Mouse (Mus musculus) liver, embryonic 16.5 days (tissue): ENCODE results near the gene Fam20b. TPM values are rescaled to one million over a fixed set of nuclear protein-coding genes. Genes with fewer than 3 reads are reported as not detected.
A peak's percentile ranks its signal among the peaks of the same experiment; 100 is the strongest.
"Not testable (repeated sequence)": the region's sequence is repeated elsewhere in the genome, so short reads cannot be mapped to it uniquely, and the experiment has no call there.

Source experiments
- ATAC-seq: fragments of 200-750 bp; cut with Nextera tagmentation; 2 replicates; pipeline ENCODE4 v1.8.0; 2017; ENCODE audit warnings: low read depth, mild to moderate bottlenecking, moderate number of reproducible peaks, moderate library complexity
- H3K27ac ChIP-seq: fragments of 300-500 bp; sonication (generic); 2 replicates; pipeline ENCODE4 v1.5.1; 2014; ENCODE audit warnings: mild to moderate bottlenecking, low read length
- H3K27me3 ChIP-seq: fragments of 300-500 bp; sonication (generic); 2 replicates; pipeline ENCODE4 v1.6.1; 2014; ENCODE audit warnings: low read depth, low read length, mixed read lengths; ENCODE audit not compliant: control insufficient read depth, insufficient read depth
- H3K36me3 ChIP-seq: fragments of 300-500 bp; sonication (generic); 2 replicates; pipeline ENCODE4 v1.6.1; 2014; ENCODE audit warnings: mild to moderate bottlenecking; ENCODE audit not compliant: control insufficient read depth, insufficient read depth
- H3K4me1 ChIP-seq: fragments of 300-500 bp; sonication (generic); 2 replicates; pipeline ENCODE4 v1.6.1; 2014; ENCODE audit warnings: low read depth, low read length, mixed read lengths; ENCODE audit not compliant: control insufficient read depth
- H3K4me2 ChIP-seq: fragments of 300-500 bp; sonication (generic); 2 replicates; pipeline ENCODE4 v1.6.1; 2014; ENCODE audit warnings: low read depth, low read length, mixed read lengths
- H3K4me3 ChIP-seq: fragments of 300-500 bp; sonication (generic); 2 replicates; pipeline ENCODE4 v1.5.1; 2014; ENCODE audit warnings: low read depth, mild to moderate bottlenecking, low read length
- H3K9ac ChIP-seq: fragments of 300-500 bp; sonication (generic); 2 replicates; pipeline ENCODE4 v1.6.1; 2014; ENCODE audit warnings: low read depth, low read length
- H3K9me3 ChIP-seq: fragments of 300-500 bp; sonication (generic); replicated peaks from 2 replicates; pipeline ENCODE4 v1.6.1; 2016; ENCODE audit warnings: low read length; ENCODE audit not compliant: control insufficient read depth
- WGBS: fragments of 180-500 bp; shearing (Covaris S2); extraction: QIAGEN DNeasy Blood & Tissue Kit; methylation state at CpG from one replicate; pipeline ENCODE4 v1.1.7; 2014; ENCODE audit not compliant: insufficient replicate concordance; 5-methylcytosine and 5-hydroxymethylcytosine counted together
- polyA plus RNA-seq: library from polyadenylated mRNA; unstranded; fragments of >200 nt; fragmentation: Nextera tagmentation; extraction: Ambion mirVana; gene quantifications from 2 replicates; pipeline ENCODE4 v1.2.1, GENCODE M21; 2015

The Fam20b gene
- polyA plus RNA-seq, 1 experiment from 2014 or later, result 8.0 TPM

- no peak overlapping the region for H3K4me3 ChIP-seq
- H3K9ac ChIP-seq, result no peak overlapping the region
- peaks cover 2% of the 10 kb centered on the region; the same call in 1 of the 2 replicates for H3K4me1 ChIP-seq
- ATAC-seq, result peak; percentile 27; the same call in 1 of the 2 replicates
- no peaks in the 10 kb centered on the region for H3K36me3 ChIP-seq
- 64% methylated on average over 23 of the region's 23 CpGs for WGBS
- H3K4me2 ChIP-seq, result no peak overlapping the region
- H3K27ac ChIP-seq, result no peak overlapping the region
- no peaks in the 10 kb centered on the region for H3K9me3 ChIP-seq
- H3K27me3 ChIP-seq, result no peaks in the 10 kb centered on the region
Measured at GRCm38 (mm10) chr1:156667141-156667926, 51.6 kb downstream of the Fam20b start.

- H3K27ac ChIP-seq, result no peak overlapping the region
- no peak overlapping the region for H3K4me3 ChIP-seq
- H3K36me3 ChIP-seq, result no peaks in the 10 kb centered on the region
- 68% methylated on average over 8 of the region's 8 CpGs for WGBS
- H3K27me3 ChIP-seq, result no peaks in the 10 kb centered on the region
- no peak overlapping the region for H3K4me2 ChIP-seq
- H3K9ac ChIP-seq, result no peak overlapping the region
- no peak for ATAC-seq
- no peaks in the 10 kb centered on the region for H3K9me3 ChIP-seq
- H3K4me1 ChIP-seq, result peaks cover 2% of the 10 kb centered on the region; the same call in 1 of the 2 replicates
Measured at GRCm38 (mm10) chr1:156665777-156666176, 53.1 kb downstream of the Fam20b start.

GRCm38 (mm10) chr1:156660660-156661236, 58.1 kb downstream of the Fam20b start:
- H3K36me3 ChIP-seq, H3K27ac ChIP-seq, H3K9ac ChIP-seq, H3K4me3 ChIP-seq, H3K27me3 ChIP-seq, H3K9me3 ChIP-seq, H3K4me1 ChIP-seq, ATAC-seq: not testable (repeated sequence)
- WGBS, result 53% methylated on average over 19 of the region's 21 CpGs
- H3K4me2 ChIP-seq, result peak overlapping the region; percentile 12; the same call in 1 of the 2 replicates

- peak; percentile 54 for ATAC-seq
- H3K4me2 ChIP-seq, result peak overlapping the region; percentile 12; the same call in 1 of the 2 replicates
- H3K36me3 ChIP-seq, result no peaks in the 10 kb centered on the region
- no peak overlapping the region for H3K4me3 ChIP-seq
- H3K4me1 ChIP-seq, result peaks cover 2% of the 10 kb centered on the region; the same call in 1 of the 2 replicates
- H3K9me3 ChIP-seq, result no peaks in the 10 kb centered on the region
- H3K9ac ChIP-seq, result no peak overlapping the region
- no peaks in the 10 kb centered on the region for H3K27me3 ChIP-seq
- 58% methylated on average over 13 of the region's 13 CpGs for WGBS
- H3K27ac ChIP-seq, result no peak overlapping the region
Measured at GRCm38 (mm10) chr1:156659906-156660659, 58.8 kb downstream of the Fam20b start.

- H3K4me1 ChIP-seq, result peaks cover 2% of the 10 kb centered on the region; the same call in 1 of the 2 replicates
- WGBS, result 58% methylated on average over 5 of the region's 5 CpGs
- H3K27me3 ChIP-seq, result no peaks in the 10 kb centered on the region
- no peaks in the 10 kb centered on the region for H3K36me3 ChIP-seq
- no peaks in the 10 kb centered on the region for H3K9me3 ChIP-seq
- ATAC-seq, result peak; percentile 22; the same call in 1 of the 2 replicates
- H3K4me2 ChIP-seq, result no peak overlapping the region
- no peak overlapping the region for H3K27ac ChIP-seq
- H3K4me3 ChIP-seq, result no peak overlapping the region
- no peak overlapping the region for H3K9ac ChIP-seq
Measured at GRCm38 (mm10) chr1:156658676-156659075, 60.2 kb downstream of the Fam20b start.

GRCm38 (mm10) chr1:156657523-156657922, 61.4 kb downstream of the Fam20b start:
- peaks cover 2% of the 10 kb centered on the region; the same call in 1 of the 2 replicates for H3K4me1 ChIP-seq
- 58% methylated on average over 4 of the region's 4 CpGs for WGBS
- H3K4me3 ChIP-seq, result no peak overlapping the region
- no peaks in the 10 kb centered on the region for H3K27me3 ChIP-seq
- H3K27ac ChIP-seq, result peak overlapping the region; percentile 29; the same call in 1 of the 2 replicates
- no peaks in the 10 kb centered on the region for H3K9me3 ChIP-seq
- H3K9ac ChIP-seq, result no peak overlapping the region
- ATAC-seq, result peak; percentile 83
- no peak overlapping the region for H3K4me2 ChIP-seq
- H3K36me3 ChIP-seq, result no peaks in the 10 kb centered on the region

- Histone ChIP-seq H3K27me3 (no peaks in the 10 kb centered on the region), H3K9ac (no peak overlapping the region), H3K27ac (no peak overlapping the region), H3K4me3 (no peak overlapping the region), H3K36me3 (no peaks in the 10 kb centered on the region), H3K4me2 (no peak overlapping the region), H3K4me1 (peaks cover 2% of the 10 kb centered on the region; the same call in 1 of the 2 replicates), H3K9me3 (no peaks in the 10 kb centered on the region)
- 59% methylated on average over 13 of the region's 13 CpGs for WGBS
- ATAC-seq, result no peak
Measured at GRCm38 (mm10) chr1:156654735-156655530, 64.0 kb downstream of the Fam20b start.

- no peak overlapping the region for H3K4me2 ChIP-seq
- ATAC-seq, result no peak
- H3K36me3 ChIP-seq, result no peaks in the 10 kb centered on the region
- no peak overlapping the region for H3K4me3 ChIP-seq
- H3K9ac ChIP-seq, result no peak overlapping the region
- WGBS, result 30% methylated on average over 6 of the region's 6 CpGs
- no peaks in the 10 kb centered on the region for H3K27me3 ChIP-seq
- H3K4me1 ChIP-seq, result no peaks in the 10 kb centered on the region
- H3K27ac ChIP-seq, result peak overlapping the region; percentile 2; the same call in 1 of the 2 replicates
- no peaks in the 10 kb centered on the region for H3K9me3 ChIP-seq
Measured at GRCm38 (mm10) chr1:156652189-156652822, 66.6 kb downstream of the Fam20b start.
